Mouse (Mus musculus) lung, embryonic 14.5 days (tissue): ENCODE results near the gene Lcn3. TPM values are rescaled to one million over a fixed set of nuclear protein-coding genes. Genes with fewer than 3 reads are reported as not detected.

Experiments
- ATAC-seq: fragments of 200-750 bp; cut with Nextera tagmentation; 2 replicates; pipeline ENCODE4 v1.8.0; 2017; ENCODE audit warnings: mild to moderate bottlenecking, moderate TSS enrichment, moderate library complexity; ENCODE audit not compliant: insufficient read depth
- DNase-seq: peaks from one replicate; pipeline ENCODE4 v3.0.0-alpha.2; 2015
- H3K27ac ChIP-seq: fragments of 300-500 bp; sonication (generic); 2 replicates; pipeline ENCODE4 v1.5.1; 2014; ENCODE audit warnings: low read depth, mild to moderate bottlenecking, moderate library complexity
- H3K27me3 ChIP-seq: fragments of 300-500 bp; sonication (generic); 2 replicates; pipeline ENCODE4 v1.6.1; 2014; ENCODE audit warnings: low read length, control low read depth; ENCODE audit not compliant: insufficient read depth
- H3K36me3 ChIP-seq: fragments of 300-500 bp; sonication (generic); 2 replicates; pipeline ENCODE4 v1.6.1; 2014; ENCODE audit warnings: control low read depth; ENCODE audit not compliant: insufficient read depth
- H3K4me1 ChIP-seq: fragments of 300-500 bp; sonication (generic); 2 replicates; pipeline ENCODE4 v1.6.1; 2014; ENCODE audit warnings: antibody characterized with exemption, control low read depth; ENCODE audit not compliant: insufficient read depth
- H3K4me2 ChIP-seq: fragments of 300-500 bp; sonication (generic); 2 replicates; pipeline ENCODE4 v1.6.1; 2014; ENCODE audit warnings: mild to moderate bottlenecking
- H3K4me3 ChIP-seq: fragments of 300-500 bp; sonication (generic); 2 replicates; pipeline ENCODE4 v1.5.1; 2014; ENCODE audit warnings: low read depth, low read length
- H3K9ac ChIP-seq: fragments of 300-500 bp; sonication (generic); 2 replicates; pipeline ENCODE4 v1.6.1; 2014
- H3K9me3 ChIP-seq: fragments of 300-500 bp; sonication (generic); 2 replicates; pipeline ENCODE4 v1.6.1; 2016; ENCODE audit warnings: low read depth, low read length, control low read depth
- CTCF ChIP-seq: IDR thresholded peaks from 2 replicates; pipeline ENCODE4 v1.5.1; 2016; ENCODE audit warnings: antibody characterized with exemption, low read depth
- WGBS: fragments of 180-500 bp; shearing (Covaris S2); extraction: QIAGEN DNeasy Blood & Tissue Kit; methylation state at CpG from one replicate; pipeline ENCODE4 v1.1.7; 2014; 5-methylcytosine and 5-hydroxymethylcytosine counted together
- polyA plus RNA-seq: library from polyadenylated mRNA; unstranded; fragments of >200 nt; fragmentation: Nextera tagmentation; extraction: Ambion mirVana; gene quantifications from 2 replicates; pipeline ENCODE4 v1.2.1, GENCODE M21; 2014

The Lcn3 gene
- polyA plus RNA-seq, 1 experiment from 2014 or later: not detected

GRCm38 (mm10) chr2:25767764-25768163 is 2.4 kb downstream of the Lcn3 start:
- 79% methylated on average over 4 of the region's 4 CpGs for WGBS
- no peaks in the 10 kb centered on the region for H3K4me1 ChIP-seq
- TF ChIP-seq CTCF: no peak

GRCm38 (mm10) chr2:25773507-25773906 is 8.1 kb downstream of the Lcn3 start:
- Histone ChIP-seq H3K4me2 (no peak overlapping the region), H3K27ac (no peak overlapping the region), H3K9me3 (no peaks in the 10 kb centered on the region), H3K4me1 (no peaks in the 10 kb centered on the region), H3K4me3 (no peak overlapping the region), H3K36me3 (no peaks in the 10 kb centered on the region), H3K9ac (no peak overlapping the region), H3K27me3 (no peaks in the 10 kb centered on the region)
- WGBS: 80% methylated on average over 2 of the region's 2 CpGs
- no peak for TF ChIP-seq CTCF
- no peak for ATAC-seq
- DNase-seq: no peak

More at GRCm38 (mm10) chr2:25767764-25768163, 2.4 kb downstream of the Lcn3 start:
- Histone ChIP-seq H3K36me3 (no peaks in the 10 kb centered on the region), H3K9ac (no peak overlapping the region), H3K4me3 (no peak overlapping the region), H3K4me2 (no peak overlapping the region), H3K27ac (no peak overlapping the region), H3K27me3 (no peaks in the 10 kb centered on the region), H3K9me3 (no peaks in the 10 kb centered on the region)
- ATAC-seq (no peak), DNase-seq (no peak)

- 74% methylated on average over 2 of the region's 2 CpGs for WGBS
- Histone ChIP-seq H3K36me3 (no peaks in the 10 kb centered on the region), H3K9me3 (no peaks in the 10 kb centered on the region), H3K27ac (no peak overlapping the region), H3K4me2 (no peak overlapping the region), H3K9ac (no peak overlapping the region), H3K4me3 (no peak overlapping the region), H3K4me1 (no peaks in the 10 kb centered on the region), H3K27me3 (no peaks in the 10 kb centered on the region)
- no peak for TF ChIP-seq CTCF
- ATAC-seq: no peak
- DNase-seq: no peak
These were observed 9.3 kb downstream of the Lcn3 start for GRCm38 (mm10) chr2:25774640-25775039.

- TF ChIP-seq CTCF: no peak
- no peaks in the 10 kb centered on the region for H3K36me3 ChIP-seq
- H3K27me3 ChIP-seq: no peaks in the 10 kb centered on the region
- no peak overlapping the region for H3K4me2 ChIP-seq
- H3K4me3 ChIP-seq: no peak overlapping the region
- 67% methylated on average over 3 of the region's 3 CpGs for WGBS
- no peak for ATAC-seq
- no peak overlapping the region for H3K27ac ChIP-seq
- DNase-seq: no peak
- H3K4me1 ChIP-seq: no peaks in the 10 kb centered on the region
- no peaks in the 10 kb centered on the region for H3K9me3 ChIP-seq
- no peak overlapping the region for H3K9ac ChIP-seq
These were observed 10.6 kb downstream of the Lcn3 start for GRCm38 (mm10) chr2:25775991-25776390.

- Histone ChIP-seq H3K9ac (no peak within 1 kb of the TSS), H3K27ac (no peak within 1 kb of the TSS), H3K4me1 (no peaks in the 10 kb centered on the region), H3K9me3 (no peaks in the 10 kb centered on the region), H3K27me3 (no peaks in the 10 kb centered on the region), H3K4me2 (no peak within 1 kb of the TSS), H3K36me3 (no peaks in the 10 kb centered on the region), H3K4me3 (no peak within 1 kb of the TSS)
- ATAC-seq: no peak
- TF ChIP-seq CTCF: no peak
- 80% methylated on average over 1 of the region's 1 CpGs for WGBS
- no peak for DNase-seq
These were observed 11.3 kb downstream of the Lcn3 start, which contains the start of gene Lcn11 for GRCm38 (mm10) chr2:25776717-25777116. TSS of gene Lcn11 (plus strand) at chr2:25777017.

- no peak for ATAC-seq
- H3K27ac ChIP-seq: no peak overlapping the region
- no peak overlapping the region for H3K4me2 ChIP-seq
- TF ChIP-seq CTCF: no peak
- H3K9ac ChIP-seq: no peak overlapping the region
- H3K36me3 ChIP-seq: no peaks in the 10 kb centered on the region
- no peaks in the 10 kb centered on the region for H3K4me1 ChIP-seq
- WGBS: 80% methylated on average over 9 of the region's 9 CpGs
- H3K27me3 ChIP-seq: no peaks in the 10 kb centered on the region
- no peaks in the 10 kb centered on the region for H3K9me3 ChIP-seq
- no peak overlapping the region for H3K4me3 ChIP-seq
- DNase-seq: no peak
These were observed 13.7 kb downstream of the Lcn3 start for GRCm38 (mm10) chr2:25779076-25779475.

GRCm38 (mm10) chr2:25780921-25781320 is 15.6 kb downstream of the Lcn3 start:
- Histone ChIP-seq H3K27ac (no peak overlapping the region), H3K36me3 (no peaks in the 10 kb centered on the region), H3K27me3 (no peaks in the 10 kb centered on the region), H3K9ac (no peak overlapping the region), H3K4me1 (no peaks in the 10 kb centered on the region), H3K9me3 (no peaks in the 10 kb centered on the region), H3K4me2 (no peak overlapping the region), H3K4me3 (no peak overlapping the region)
- DNase-seq (no peak), ATAC-seq (no peak)
- WGBS: 40% methylated on average over 4 of the region's 4 CpGs
- TF ChIP-seq CTCF: no peak

- Histone ChIP-seq H3K27ac (no peak within 1 kb of the TSS), H3K4me3 (no peak within 1 kb of the TSS), H3K4me2 (no peak within 1 kb of the TSS), H3K9ac (no peak within 1 kb of the TSS), H3K9me3 (no peaks in the 10 kb centered on the region), H3K4me1 (peaks cover 3% of the 10 kb centered on the region; the same call in 1 of the 2 replicates), H3K36me3 (no peaks in the 10 kb centered on the region), H3K27me3 (no peaks in the 10 kb centered on the region)
- ATAC-seq: no peak
- TF ChIP-seq CTCF: no peak
- no peak for DNase-seq
- 76% methylated on average over 3 of the region's 3 CpGs for WGBS
These were observed 16.6 kb downstream of the Lcn3 start, which contains the start of gene Gm13539 for GRCm38 (mm10) chr2:25781957-25782356. TSS of gene Gm13539 (plus strand) at chr2:25782257.
